Mouse (Mus musculus) neural tube, embryonic 13.5 days (tissue): ENCODE measurements around the gene Akt1s1. TPM values are rescaled to one million over a fixed set of nuclear protein-coding genes. Genes with fewer than 3 reads are reported as not detected.
"Not testable (repeated sequence)": the region's sequence is repeated elsewhere in the genome, so short reads cannot be mapped to it uniquely, and the experiment has no call there.

ENCODE experiments used
- ATAC-seq: fragments of 200-750 bp; cut with Nextera tagmentation; 2 replicates; pipeline ENCODE4 v1.8.0; 2017; ENCODE audit warnings: low read depth, mild to moderate bottlenecking, moderate TSS enrichment, moderate library complexity
- H3K27ac ChIP-seq: fragments of 300-500 bp; sonication (generic); replicated peaks from 2 replicates; pipeline ENCODE4 v1.5.1; 2015; ENCODE audit warnings: moderate library complexity, mild to moderate bottlenecking, inconsistent platforms
- H3K27me3 ChIP-seq: fragments of 300-500 bp; sonication (generic); 2 replicates; pipeline ENCODE4 v1.6.1; 2015; ENCODE audit warnings: mild to moderate bottlenecking, inconsistent platforms
- H3K36me3 ChIP-seq: fragments of 300-500 bp; sonication (generic); 2 replicates; pipeline ENCODE4 v1.6.1; 2015; ENCODE audit warnings: mild to moderate bottlenecking, inconsistent platforms
- H3K4me1 ChIP-seq: fragments of 300-500 bp; sonication (generic); replicated peaks from 2 replicates; pipeline ENCODE4 v1.6.1; 2015; ENCODE audit warnings: inconsistent platforms
- H3K4me2 ChIP-seq: fragments of 300-500 bp; sonication (generic); 2 replicates; pipeline ENCODE4 v1.6.1; 2015; ENCODE audit warnings: inconsistent platforms, mild to moderate bottlenecking, moderate library complexity
- H3K4me3 ChIP-seq: fragments of 300-500 bp; sonication (generic); 2 replicates; pipeline ENCODE4 v1.5.1; 2015; ENCODE audit warnings: mild to moderate bottlenecking, inconsistent platforms
- H3K9ac ChIP-seq: fragments of 300-500 bp; sonication (generic); 2 replicates; pipeline ENCODE4 v1.6.1; 2015; ENCODE audit warnings: moderate library complexity, mild to moderate bottlenecking, inconsistent platforms
- H3K9me3 ChIP-seq: fragments of 300-500 bp; sonication (generic); 2 replicates; pipeline ENCODE4 v1.6.1; 2016; ENCODE audit warnings: inconsistent platforms
- WGBS: fragments of 180-500 bp; shearing (Covaris S2); methylation state at CpG from one replicate; pipeline ENCODE4 v1.1.7; 2015; 5-methylcytosine and 5-hydroxymethylcytosine counted together
- polyA plus RNA-seq: library from polyadenylated mRNA; unstranded; fragments of >200 nt; fragmentation: Nextera tagmentation; extraction: Ambion mirVana; gene quantifications from 2 replicates; pipeline ENCODE4 v1.2.1, GENCODE M21; 2015

The Akt1s1 gene
- polyA plus RNA-seq, 1 experiment from 2014 or later, result 99.0 TPM

GRCm38 (mm10) chr7:44867010-44867702 lies 18.4 kb downstream of the Akt1s1 start:
- Histone ChIP-seq H3K4me1 (peaks cover 59% of the 10 kb centered on the region), H3K9ac (peak overlapping the region; percentile 99), H3K4me2 (peak overlapping the region; percentile 99), H3K36me3 (peaks cover 48% of the 10 kb centered on the region), H3K27ac (peak overlapping the region; percentile 38; the same call in 1 of the 2 replicates), H3K27me3 (no peaks in the 10 kb centered on the region), H3K9me3 (no peaks in the 10 kb centered on the region), H3K4me3 (peak overlapping the region; percentile 97)
- 73% methylated on average over 19 of the region's 19 CpGs for WGBS
- ATAC-seq, result no peak

- Histone ChIP-seq H3K4me1 (peaks cover 59% of the 10 kb centered on the region), H3K9me3 (no peaks in the 10 kb centered on the region), H3K9ac (peak overlapping the region; percentile 99), H3K36me3 (peaks cover 42% of the 10 kb centered on the region), H3K4me3 (peak overlapping the region; percentile 97), H3K27ac (no peak overlapping the region), H3K27me3 (no peaks in the 10 kb centered on the region), H3K4me2 (peak overlapping the region; percentile 99)
- no peak for ATAC-seq
- 64% methylated on average over 9 of the region's 9 CpGs for WGBS
Measured at GRCm38 (mm10) chr7:44867802-44868201, 19.0 kb downstream of the Akt1s1 start.

- Histone ChIP-seq H3K9me3 (no peaks in the 10 kb centered on the region), H3K27ac (peak overlapping the region; percentile 100), H3K36me3 (peaks cover 35% of the 10 kb centered on the region), H3K9ac (peak overlapping the region; percentile 99), H3K27me3 (no peaks in the 10 kb centered on the region), H3K4me3 (peak overlapping the region; percentile 97), H3K4me1 (peaks cover 59% of the 10 kb centered on the region), H3K4me2 (peak overlapping the region; percentile 99)
- WGBS, result 8% methylated on average over 16 of the region's 16 CpGs
- no peak for ATAC-seq
Measured at GRCm38 (mm10) chr7:44868465-44868864, 19.7 kb downstream of the Akt1s1 start.

DNA sequence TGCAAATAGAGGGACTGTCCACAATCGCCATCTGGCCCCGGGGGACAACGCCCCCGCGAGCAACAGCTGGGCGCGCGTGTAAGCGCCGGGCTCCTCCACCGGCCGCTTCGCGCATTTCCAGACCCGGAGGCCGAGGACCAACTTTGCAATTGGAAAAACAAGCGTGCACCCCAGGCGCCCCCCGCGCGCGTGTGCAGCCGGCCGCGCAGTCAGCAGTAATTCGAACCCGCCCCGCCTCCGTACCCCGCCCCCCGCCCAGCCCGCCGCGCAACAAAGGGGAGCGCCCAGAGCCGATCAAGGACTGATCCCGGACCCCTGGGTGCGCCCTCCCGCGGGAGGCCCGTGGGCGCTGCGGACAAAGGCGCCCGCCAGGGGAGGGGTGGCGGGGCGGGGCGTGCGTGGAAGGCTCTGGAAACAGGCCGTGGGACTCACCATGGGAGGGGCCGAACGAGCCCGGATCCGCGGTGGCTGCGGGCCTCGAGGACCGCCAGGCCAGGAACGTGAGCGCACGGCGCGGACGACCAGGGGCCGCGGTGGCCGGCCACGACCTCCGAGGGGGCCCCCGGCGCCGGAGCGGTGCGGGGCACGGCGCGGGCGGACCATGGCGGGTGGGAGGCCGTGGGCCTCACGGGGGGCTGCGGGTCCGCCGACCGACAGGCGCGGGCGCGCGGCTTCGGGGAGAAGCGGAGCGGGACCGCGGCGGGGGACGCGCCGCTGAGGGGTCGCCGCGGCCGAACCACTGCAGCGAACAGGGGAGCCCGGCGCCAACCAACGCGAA lies 20.3 kb downstream of the Akt1s1 start:
- Histone ChIP-seq H3K9me3 (no peaks in the 10 kb centered on the region), H3K4me1 (peaks cover 54% of the 10 kb centered on the region), H3K27me3 (no peaks in the 10 kb centered on the region), H3K36me3 (peaks cover 29% of the 10 kb centered on the region), H3K27ac (peak overlapping the region; percentile 100), H3K4me3 (peak overlapping the region; percentile 97), H3K9ac (peak overlapping the region; percentile 99), H3K4me2 (peak overlapping the region; percentile 99)
- under 1% methylated on average over 106 of the region's 108 CpGs for WGBS
- ATAC-seq, result peak; percentile 48

GRCm38 (mm10) chr7:44869697-44870528 lies 21.1 kb downstream of the Akt1s1 start, which contains the start of gene Ptov1:
Ptov1 (minus strand) TSS chr7:44869788.
- peak within 1 kb of the TSS; percentile 97 for H3K4me3 ChIP-seq

DNA sequence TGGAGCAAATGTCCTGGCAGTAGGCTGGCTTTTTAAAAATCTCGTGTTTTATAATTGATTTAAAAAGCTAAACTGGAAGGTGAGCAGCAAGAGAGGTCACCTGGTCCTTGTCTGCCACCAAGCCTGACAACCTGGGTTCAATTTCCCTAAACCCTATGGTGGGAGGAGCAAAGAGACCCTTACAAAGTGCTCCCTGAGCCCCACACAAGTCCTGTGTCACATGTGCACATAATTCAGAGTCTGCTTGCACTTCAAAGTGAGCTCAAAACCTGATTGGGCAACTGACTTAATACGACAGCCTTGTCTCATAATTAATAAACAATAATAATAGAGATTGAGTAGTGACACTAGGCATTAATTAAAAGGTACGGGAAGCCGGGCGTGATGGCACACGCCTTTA lies 21.8 kb downstream of the Akt1s1 start:
- Histone ChIP-seq H3K36me3 (peaks cover 17% of the 10 kb centered on the region), H3K9ac (peak overlapping the region; percentile 99), H3K4me3 (peak overlapping the region; percentile 97), H3K4me2 (peak overlapping the region; percentile 99), H3K27me3 (no peaks in the 10 kb centered on the region), H3K9me3 (no peaks in the 10 kb centered on the region), H3K4me1 (peaks cover 39% of the 10 kb centered on the region), H3K27ac (peak overlapping the region; percentile 100)
- WGBS, result 86% methylated on average over 6 of the region's 6 CpGs
- no peak for ATAC-seq

More at GRCm38 (mm10) chr7:44869697-44870528, 21.1 kb downstream of the Akt1s1 start, which contains the start of gene Ptov1:
- Histone ChIP-seq H3K9me3 (no peaks in the 10 kb centered on the region), H3K27ac (peak within 1 kb of the TSS; percentile 100), H3K4me1 (peaks cover 46% of the 10 kb centered on the region), H3K4me2 (peak within 1 kb of the TSS; percentile 99), H3K27me3 (no peaks in the 10 kb centered on the region), H3K9ac (peak within 1 kb of the TSS; percentile 99), H3K36me3 (peaks cover 21% of the 10 kb centered on the region)
- 11% methylated on average over 29 of the region's 29 CpGs for WGBS
- ATAC-seq, result peak; percentile 96

- Histone ChIP-seq H3K27ac (no peak overlapping the region), H3K4me2 (no peak overlapping the region)
Measured at GRCm38 (mm10) chr7:44871181-44871580, 22.4 kb downstream of the Akt1s1 start.

GRCm38 (mm10) chr7:44871774-44872173 lies 23.0 kb downstream of the Akt1s1 start:
- 83% methylated on average over 2 of the region's 2 CpGs for WGBS
- H3K4me1 ChIP-seq, result peaks cover 27% of the 10 kb centered on the region
- not testable (repeated sequence) for H3K27ac ChIP-seq, H3K27me3 ChIP-seq, H3K9me3 ChIP-seq, H3K4me3 ChIP-seq, H3K9ac ChIP-seq, H3K4me2 ChIP-seq, ATAC-seq
- H3K36me3 ChIP-seq, result peaks cover 17% of the 10 kb centered on the region

More at GRCm38 (mm10) chr7:44871181-44871580, 22.4 kb downstream of the Akt1s1 start:
- Histone ChIP-seq H3K27me3 (no peaks in the 10 kb centered on the region), H3K9ac (no peak overlapping the region), H3K4me3 (no peak overlapping the region), H3K36me3 (peaks cover 17% of the 10 kb centered on the region), H3K9me3 (no peaks in the 10 kb centered on the region), H3K4me1 (peaks cover 33% of the 10 kb centered on the region)
- 35% methylated on average over 1 of the region's 1 CpGs for WGBS
- ATAC-seq, result no peak

GRCm38 (mm10) chr7:44877833-44878232 lies 29.0 kb downstream of the Akt1s1 start:
- WGBS, result 87% methylated on average over 14 of the region's 14 CpGs
- Histone ChIP-seq H3K9me3 (no peaks in the 10 kb centered on the region), H3K4me2 (no peak overlapping the region), H3K4me3 (no peak overlapping the region), H3K9ac (no peak overlapping the region), H3K36me3 (peaks cover 76% of the 10 kb centered on the region), H3K27ac (no peak overlapping the region), H3K27me3 (no peaks in the 10 kb centered on the region), H3K4me1 (no peaks in the 10 kb centered on the region)
- ATAC-seq, result no peak

- no peak for ATAC-seq
- Histone ChIP-seq H3K36me3 (peaks cover 90% of the 10 kb centered on the region), H3K9me3 (no peaks in the 10 kb centered on the region), H3K9ac (no peak overlapping the region), H3K4me3 (no peak overlapping the region), H3K27me3 (no peaks in the 10 kb centered on the region), H3K27ac (no peak overlapping the region), H3K4me1 (peaks cover 4% of the 10 kb centered on the region), H3K4me2 (no peak overlapping the region)
- WGBS, result 100% methylated on average over 3 of the region's 3 CpGs
Measured at GRCm38 (mm10) chr7:44883036-44883435, 34.2 kb downstream of the Akt1s1 start.

DNA sequence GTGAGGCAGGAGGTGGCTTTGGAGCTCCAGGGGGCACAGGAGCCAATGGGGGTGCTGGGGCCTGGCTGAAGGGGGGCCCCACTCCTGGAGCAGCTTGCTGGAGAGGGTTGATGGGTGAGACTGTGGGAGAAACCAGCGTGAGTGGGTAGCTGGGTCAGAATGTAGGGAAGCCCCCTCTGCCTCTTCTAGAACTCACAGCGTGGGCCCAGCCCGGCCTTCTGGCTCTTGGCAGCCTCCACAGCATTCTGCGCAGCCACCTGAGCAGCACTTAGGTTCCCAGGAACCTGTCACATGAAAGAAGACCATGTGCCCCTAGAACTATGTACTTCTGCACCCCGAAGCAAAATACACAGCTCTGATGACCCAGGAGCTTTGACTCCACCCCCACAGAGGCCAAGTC lies 35.8 kb downstream of the Akt1s1 start:
- Histone ChIP-seq H3K9ac (no peak overlapping the region), H3K4me1 (peaks cover 20% of the 10 kb centered on the region), H3K4me3 (no peak overlapping the region), H3K36me3 (peaks cover 90% of the 10 kb centered on the region), H3K9me3 (no peaks in the 10 kb centered on the region), H3K4me2 (no peak overlapping the region), H3K27me3 (no peaks in the 10 kb centered on the region), H3K27ac (no peak overlapping the region)
- ATAC-seq, result no peak
- WGBS, result 98% methylated on average over 5 of the region's 5 CpGs
